Mouse (Mus musculus) heart, embryonic 14.5 days (tissue): Measurements from ENCODE around the gene Me3. TPM values are rescaled to one million over a fixed set of nuclear protein-coding genes. Genes with fewer than 3 reads are reported as not detected.

Source experiments
- ATAC-seq: fragments of 200-750 bp; cut with Nextera tagmentation; 2 replicates; pipeline ENCODE4 v1.8.0; 2017; ENCODE audit warnings: low read depth, moderate TSS enrichment; ENCODE audit not compliant: insufficient number of reproducible peaks, insufficient read depth, low FRiP score
- H3K27ac ChIP-seq, 2 experiments: fragments of 200-500 bp in 1 of 2; fragments of 300-500 bp in 1 of 2; sonication (generic) in 1 of 2; replicated peaks in 1 of 2; 2 replicates each; pipeline ENCODE4 v1.5.1; 2012 to 2014; ENCODE audit warnings: low read depth in 2 of 2, low read length in 2 of 2, control low read depth in 1 of 2, mild to moderate bottlenecking in 1 of 2, mixed read lengths in 1 of 2; ENCODE audit not compliant: control insufficient read depth in 1 of 2, insufficient read depth in 1 of 2
- H3K27me3 ChIP-seq: fragments of 300-500 bp; sonication (generic); 2 replicates; pipeline ENCODE4 v1.6.1; 2014; ENCODE audit warnings: mild to moderate bottlenecking, low read length, control low read depth; ENCODE audit not compliant: control insufficient read depth, insufficient read depth
- H3K36me3 ChIP-seq: fragments of 300-500 bp; sonication (generic); 2 replicates; pipeline ENCODE4 v1.6.1; 2014; ENCODE audit warnings: mild to moderate bottlenecking, control low read depth, low read length, mixed read lengths; ENCODE audit not compliant: control insufficient read depth, insufficient read depth
- H3K4me1 ChIP-seq, 2 experiments: fragments of 200-500 bp in 1 of 2; fragments of 300-500 bp in 1 of 2; sonication (generic) in 1 of 2; 2 replicates each; pipeline ENCODE4 v1.6.1; 2012 to 2014; ENCODE audit warnings: low read length in 2 of 2, control low read depth in 1 of 2, mixed read lengths in 1 of 2; ENCODE audit not compliant: control insufficient read depth in 2 of 2, insufficient read depth in 2 of 2
- H3K4me2 ChIP-seq: fragments of 300-500 bp; sonication (generic); 2 replicates; pipeline ENCODE4 v1.6.1; 2014; ENCODE audit warnings: mild to moderate bottlenecking, low read length
- H3K4me3 ChIP-seq, 2 experiments: fragments of 200-500 bp in 1 of 2; fragments of 300-500 bp in 1 of 2; sonication (generic) in 1 of 2; 2 replicates each; pipeline ENCODE4 v1.5.1; 2012 to 2014; ENCODE audit warnings: low read length in 2 of 2, mild to moderate bottlenecking in 2 of 2, control low read depth in 1 of 2, low read depth in 1 of 2, moderate library complexity in 1 of 2; ENCODE audit not compliant: control insufficient read depth in 1 of 2, insufficient read depth in 1 of 2
- H3K9ac ChIP-seq: fragments of 300-500 bp; sonication (generic); 2 replicates; pipeline ENCODE4 v1.6.1; 2014; ENCODE audit warnings: mild to moderate bottlenecking, low read length
- H3K9me3 ChIP-seq: fragments of 300-500 bp; sonication (generic); 2 replicates; pipeline ENCODE4 v1.6.1; 2016; ENCODE audit warnings: low read length, control low read depth; ENCODE audit not compliant: control insufficient read depth
- WGBS: fragments of 180-500 bp; shearing (Covaris S2); extraction: QIAGEN DNeasy Blood & Tissue Kit; methylation state at CpG from one replicate; pipeline ENCODE4 v1.1.7; 2014; 5-methylcytosine and 5-hydroxymethylcytosine counted together
- polyA plus RNA-seq: library from polyadenylated mRNA; unstranded; fragments of >200 nt; fragmentation: Nextera tagmentation; extraction: Ambion mirVana; gene quantifications from 2 replicates; pipeline ENCODE4 v1.2.1, GENCODE M21; 2014

Gene Me3
- polyA plus RNA-seq, 1 experiment from 2014 or later: 6.7 TPM

GRCm38 (mm10) chr7:89713059-89713458 lies 80.9 kb downstream of the Me3 start:
- no peaks in the 10 kb centered on the region for H3K9me3 ChIP-seq
- no peak overlapping the region for H3K27ac ChIP-seq
- no peaks in the 10 kb centered on the region for H3K36me3 ChIP-seq
- H3K4me3 ChIP-seq: no peak overlapping the region
- no peak for ATAC-seq
- no peak overlapping the region for H3K4me2 ChIP-seq
- no peak overlapping the region for H3K9ac ChIP-seq
- H3K4me1 ChIP-seq: 0 out of 4 replicates have a peak, but pooled peaks cover 0 to 2% of the 10 kb centered on the region in 2 experiments
- H3K27me3 ChIP-seq: no peaks in the 10 kb centered on the region

GRCm38 (mm10) chr7:89716226-89716625 lies 84.0 kb downstream of the Me3 start:
- Histone ChIP-seq H3K9ac (no peak overlapping the region), H3K27ac (no peak overlapping the region), H3K4me3 (no peak overlapping the region), H3K36me3 (no peaks in the 10 kb centered on the region), H3K4me2 (no peak overlapping the region), H3K9me3 (no peaks in the 10 kb centered on the region), H3K27me3 (no peaks in the 10 kb centered on the region), H3K4me1 (0 out of 4 replicates have a peak, but pooled peaks cover 0 to 2% of the 10 kb centered on the region in 2 experiments)
- no peak for ATAC-seq
- 86% methylated on average over 3 of the region's 3 CpGs for WGBS

GRCm38 (mm10) chr7:89717521-89717920 lies 85.3 kb downstream of the Me3 start:
- Histone ChIP-seq H3K4me2 (no peak overlapping the region), H3K4me1 (0 out of 4 replicates have a peak, but pooled peaks cover 0 to 2% of the 10 kb centered on the region in 2 experiments), H3K9me3 (no peaks in the 10 kb centered on the region), H3K27ac (no peak overlapping the region), H3K36me3 (no peaks in the 10 kb centered on the region), H3K4me3 (no peak overlapping the region), H3K27me3 (no peaks in the 10 kb centered on the region), H3K9ac (no peak overlapping the region)
- WGBS: 44% methylated on average over 2 of the region's 2 CpGs
- ATAC-seq: no peak

- WGBS: 77% methylated on average over 2 of the region's 2 CpGs
- Histone ChIP-seq H3K27me3 (no peaks in the 10 kb centered on the region), H3K36me3 (no peaks in the 10 kb centered on the region), H3K4me3 (no peak overlapping the region), H3K4me1 (0 out of 4 replicates have a peak, but pooled peaks cover 0 to 2% of the 10 kb centered on the region in 2 experiments), H3K9me3 (no peaks in the 10 kb centered on the region), H3K4me2 (no peak overlapping the region), H3K9ac (no peak overlapping the region), H3K27ac (no peak overlapping the region)
- no peak for ATAC-seq
Measured at GRCm38 (mm10) chr7:89718264-89718663, 86.1 kb downstream of the Me3 start.

- Histone ChIP-seq H3K4me3 (no peak overlapping the region), H3K27ac (no peak overlapping the region), H3K4me1 (0 out of 4 replicates have a peak, but pooled peaks cover 0 to 2% of the 10 kb centered on the region in 2 experiments), H3K36me3 (no peaks in the 10 kb centered on the region), H3K27me3 (no peaks in the 10 kb centered on the region), H3K9me3 (no peaks in the 10 kb centered on the region), H3K4me2 (no peak overlapping the region), H3K9ac (no peak overlapping the region)
- no peak for ATAC-seq
- WGBS: 82% methylated on average over 2 of the region's 2 CpGs
Measured at GRCm38 (mm10) chr7:89720256-89720655, 88.1 kb downstream of the Me3 start.

GRCm38 (mm10) chr7:89726712-89727111 lies 94.5 kb downstream of the Me3 start:
- Histone ChIP-seq H3K4me3 (no peak overlapping the region), H3K9ac (no peak overlapping the region), H3K4me1 (no peaks in the 10 kb centered on the region), H3K27me3 (no peaks in the 10 kb centered on the region), H3K27ac (no peak overlapping the region), H3K36me3 (no peaks in the 10 kb centered on the region), H3K9me3 (no peaks in the 10 kb centered on the region), H3K4me2 (no peak overlapping the region)
- no peak for ATAC-seq
- 79% methylated on average over 3 of the region's 3 CpGs for WGBS

GRCm38 (mm10) chr7:89727615-89728014 lies 95.4 kb downstream of the Me3 start:
- Histone ChIP-seq H3K36me3 (no peaks in the 10 kb centered on the region), H3K4me2 (no peak overlapping the region), H3K9ac (no peak overlapping the region), H3K4me1 (no peaks in the 10 kb centered on the region), H3K4me3 (no peak overlapping the region), H3K27me3 (no peaks in the 10 kb centered on the region), H3K9me3 (no peaks in the 10 kb centered on the region), H3K27ac (no peak overlapping the region)
- no peak for ATAC-seq
- WGBS: 82% methylated on average over 1 of the region's 1 CpGs

- WGBS: 70% methylated on average over 3 of the region's 3 CpGs
- no peak overlapping the region for H3K9ac ChIP-seq
- ATAC-seq: no peak
- H3K4me1 ChIP-seq: no peaks in the 10 kb centered on the region
- H3K4me2 ChIP-seq: no peak overlapping the region
- no peak overlapping the region for H3K27ac ChIP-seq
- no peaks in the 10 kb centered on the region for H3K27me3 ChIP-seq
- no peaks in the 10 kb centered on the region for H3K9me3 ChIP-seq
- H3K36me3 ChIP-seq: no peaks in the 10 kb centered on the region
- no peak overlapping the region for H3K4me3 ChIP-seq
Measured at GRCm38 (mm10) chr7:89728393-89728792, 96.2 kb downstream of the Me3 start.
